Mouse (Mus musculus) spleen, postnatal 14 days (tissue): ENCODE results near the gene Olfr959.

Experiments
- DNase-seq, 2 experiments: peaks; one replicate each; pipeline ENCODE4 v3.0.0; 2021 to 2022; ENCODE audit warnings: low spot score in 2 of 2

Gene Olfr959

DNA sequence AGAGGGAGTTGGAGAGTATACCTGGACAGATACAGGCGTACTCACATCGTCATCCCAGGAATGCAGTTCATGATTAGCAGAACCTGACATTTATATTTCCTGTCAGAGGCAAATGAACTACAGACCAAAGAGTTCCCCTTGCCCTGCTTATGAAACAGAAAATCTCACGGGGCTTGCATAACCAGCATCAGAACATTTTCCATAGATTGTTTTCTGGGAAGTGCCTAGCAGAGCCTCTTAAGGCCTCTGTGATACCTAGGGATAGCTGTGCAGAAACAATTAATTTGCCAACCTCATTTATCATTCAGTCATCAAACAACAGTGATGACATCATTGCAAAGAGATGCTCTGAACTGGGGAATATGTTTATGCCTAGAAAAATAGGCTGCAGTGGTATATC is at the start of gene Olfr959:
TSS of gene Olfr959 (minus strand) at position 101 of the 400 bp plus-strand sequence.
- DNase-seq = no peak

DNA sequence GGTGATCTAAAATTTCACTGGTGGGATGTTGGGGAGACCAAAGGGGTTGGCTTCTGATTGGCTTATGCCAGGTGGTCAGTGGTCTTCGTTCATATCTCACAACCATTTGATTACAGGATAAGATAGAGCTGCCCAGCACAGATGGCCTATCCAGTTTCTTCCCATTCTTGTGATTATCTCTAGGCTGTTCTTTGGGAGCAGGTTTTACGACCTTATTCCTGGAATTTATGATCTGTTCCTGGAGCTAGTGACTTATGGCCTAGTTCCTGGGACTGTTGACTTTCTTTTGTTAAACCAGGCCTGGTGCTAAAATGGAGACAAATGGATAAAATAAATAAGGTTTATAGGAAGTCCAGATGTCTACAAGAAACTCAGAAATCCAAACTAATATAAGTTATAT is 49.3 kb upstream of the Olfr959 start:
- DNase-seq = no peak

DNA sequence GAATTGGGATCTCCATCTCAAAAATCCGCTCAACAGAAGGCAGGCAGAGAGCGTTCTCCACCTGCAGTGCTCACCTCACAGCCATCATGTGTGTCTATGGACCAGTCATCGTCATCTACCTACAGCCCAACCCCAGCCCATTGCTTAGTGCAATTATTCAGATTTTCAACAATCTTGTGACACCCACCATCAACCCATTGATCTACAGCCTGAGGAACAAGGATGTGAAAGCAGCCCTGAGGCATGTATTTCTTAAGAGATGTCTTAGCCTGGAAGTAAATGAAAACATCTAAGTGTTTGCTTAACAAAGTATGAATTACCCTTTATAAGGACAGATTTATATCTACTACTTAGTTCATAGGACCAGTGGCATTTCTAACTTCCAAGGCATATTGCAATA is 48.4 kb upstream of the Olfr959 start:
- no peak for DNase-seq

DNA sequence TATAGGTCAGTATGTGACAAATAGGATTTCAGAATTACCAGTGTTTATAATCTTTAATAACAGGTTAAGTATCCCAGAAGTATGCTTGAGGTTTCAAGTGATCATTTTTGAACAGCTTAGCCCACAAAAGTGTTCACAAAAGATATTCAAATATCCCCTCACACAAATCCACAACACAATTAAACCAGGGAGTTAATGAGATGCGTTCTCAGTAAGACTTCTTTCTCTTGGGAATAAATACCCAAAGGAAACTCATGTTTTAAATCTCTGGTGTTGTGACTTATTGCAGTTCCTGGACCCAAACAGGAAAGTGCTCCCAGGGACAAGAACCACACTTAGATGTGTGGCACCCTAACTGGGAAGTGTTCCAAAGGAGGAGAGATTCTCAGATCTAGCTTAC is 45.7 kb upstream of the Olfr959 start, which contains the start of gene Olfr960:
TSS of gene Olfr960 (plus strand) at position 301 of the 400 bp plus-strand sequence.
- DNase-seq = no peak

DNA sequence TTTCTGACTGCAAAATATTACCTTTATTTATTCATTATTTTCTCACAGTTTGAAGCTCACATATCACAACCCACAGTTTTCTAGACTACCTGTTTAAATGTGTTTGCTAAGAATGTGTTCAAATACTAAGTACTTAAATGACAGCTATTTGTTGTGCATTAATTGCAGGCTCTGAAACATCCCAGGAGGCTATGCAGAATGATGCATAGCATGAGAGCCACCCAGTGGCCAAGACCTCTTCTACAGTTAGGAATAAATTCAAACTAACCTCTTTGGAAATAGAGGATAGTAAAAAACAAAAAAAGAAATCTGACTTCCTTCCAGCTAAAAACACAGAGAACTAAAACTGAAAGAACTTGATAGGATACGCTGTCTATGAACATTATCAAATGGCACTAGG is 36.6 kb upstream of the Olfr959 start:
- DNase-seq = no peak

DNA sequence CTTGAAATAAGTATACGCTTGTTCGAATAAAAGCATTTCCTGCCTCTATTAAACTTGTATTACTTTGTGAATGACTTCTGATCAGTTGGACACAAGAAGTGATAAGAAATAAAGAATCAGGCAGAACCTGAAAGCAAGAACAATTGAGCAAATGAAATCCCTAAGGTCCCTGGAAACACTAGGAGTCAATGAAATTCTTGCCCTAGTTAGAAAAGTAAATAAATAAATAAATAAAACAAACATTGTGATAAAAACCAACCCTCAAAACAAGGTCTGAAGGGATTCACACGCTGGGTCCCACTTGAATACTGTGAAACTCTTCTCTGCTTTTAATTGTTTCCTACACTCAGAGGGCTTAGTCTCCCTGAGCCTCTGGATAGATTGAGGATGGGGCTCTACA is 35.0 kb upstream of the Olfr959 start, which contains the start of gene Olfr148:
TSS of gene Olfr148 (plus strand) at position 301 of the 400 bp plus-strand sequence.
- DNase-seq = no peak

DNA sequence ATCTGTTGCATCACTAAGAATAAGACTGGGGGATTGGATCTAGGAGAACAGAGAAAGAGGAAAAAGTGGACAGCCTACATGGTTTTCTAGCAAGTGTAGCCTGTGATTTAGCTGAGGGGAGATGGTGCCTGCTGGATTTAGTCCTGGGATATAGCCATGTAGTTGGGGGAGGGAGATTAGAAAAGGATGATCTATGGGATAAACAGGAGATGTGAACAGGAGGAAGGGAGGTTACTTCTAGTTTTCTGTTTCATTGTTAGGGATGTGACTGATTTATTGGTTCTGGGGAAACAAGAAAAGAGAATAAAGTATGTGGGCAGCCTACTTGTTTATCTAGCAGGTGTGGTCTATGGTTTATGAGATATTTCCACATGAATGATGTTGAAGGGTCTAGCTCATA is 33.1 kb upstream of the Olfr959 start:
- no peak for DNase-seq

DNA sequence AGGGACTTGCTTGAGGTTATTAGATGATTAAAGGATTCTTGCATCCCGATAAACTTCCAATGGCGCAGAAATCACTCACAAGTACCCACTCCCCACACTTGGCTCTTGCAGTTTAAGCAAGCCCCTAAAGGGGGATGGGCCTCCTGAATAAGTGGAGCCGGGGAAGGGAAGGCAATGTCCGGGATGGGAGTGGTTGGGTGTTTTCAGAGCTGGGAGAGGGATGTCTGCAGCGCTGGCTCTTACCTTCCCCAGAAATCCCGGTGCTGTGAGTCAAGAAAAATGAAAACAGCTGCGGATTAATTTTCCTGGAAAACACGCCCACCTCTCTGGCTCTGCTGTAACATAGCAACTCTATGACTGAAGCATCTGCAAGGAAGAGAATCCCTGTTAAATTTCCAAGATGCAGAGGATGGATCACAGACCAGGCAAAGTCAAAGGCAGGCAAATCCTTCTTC is 28.7 kb upstream of the Olfr959 start, which contains the start of gene AW551984:
TSS of gene AW551984 (minus strand) at position 405 of the 455 bp plus-strand sequence.
- no peak for DNase-seq

DNA sequence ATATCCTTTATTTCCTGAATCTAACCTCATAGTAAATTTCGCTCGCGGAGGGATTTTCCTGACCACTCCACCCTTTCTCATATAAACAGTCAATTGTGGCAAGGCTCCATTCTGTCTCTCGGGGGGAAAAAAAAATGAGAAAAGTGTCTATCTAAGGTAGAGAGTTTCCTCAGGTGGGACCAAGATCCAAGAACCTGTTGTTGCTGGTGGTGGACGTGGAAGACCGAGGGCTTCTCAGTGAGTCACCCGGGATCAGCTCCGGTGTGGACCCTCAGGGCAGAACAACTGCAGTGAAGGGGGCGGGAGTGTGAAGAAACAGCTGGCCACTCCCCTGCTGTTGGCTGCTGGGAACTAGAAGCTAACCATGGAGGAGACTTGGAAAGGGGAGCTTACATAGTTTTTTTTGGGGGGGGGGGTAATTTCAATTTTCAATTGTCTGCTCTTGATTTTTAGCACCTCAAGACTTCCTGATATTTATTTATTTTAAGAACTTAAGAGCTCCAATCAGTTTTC is 28.0 kb upstream of the Olfr959 start:
- DNase-seq = no peak

DNA sequence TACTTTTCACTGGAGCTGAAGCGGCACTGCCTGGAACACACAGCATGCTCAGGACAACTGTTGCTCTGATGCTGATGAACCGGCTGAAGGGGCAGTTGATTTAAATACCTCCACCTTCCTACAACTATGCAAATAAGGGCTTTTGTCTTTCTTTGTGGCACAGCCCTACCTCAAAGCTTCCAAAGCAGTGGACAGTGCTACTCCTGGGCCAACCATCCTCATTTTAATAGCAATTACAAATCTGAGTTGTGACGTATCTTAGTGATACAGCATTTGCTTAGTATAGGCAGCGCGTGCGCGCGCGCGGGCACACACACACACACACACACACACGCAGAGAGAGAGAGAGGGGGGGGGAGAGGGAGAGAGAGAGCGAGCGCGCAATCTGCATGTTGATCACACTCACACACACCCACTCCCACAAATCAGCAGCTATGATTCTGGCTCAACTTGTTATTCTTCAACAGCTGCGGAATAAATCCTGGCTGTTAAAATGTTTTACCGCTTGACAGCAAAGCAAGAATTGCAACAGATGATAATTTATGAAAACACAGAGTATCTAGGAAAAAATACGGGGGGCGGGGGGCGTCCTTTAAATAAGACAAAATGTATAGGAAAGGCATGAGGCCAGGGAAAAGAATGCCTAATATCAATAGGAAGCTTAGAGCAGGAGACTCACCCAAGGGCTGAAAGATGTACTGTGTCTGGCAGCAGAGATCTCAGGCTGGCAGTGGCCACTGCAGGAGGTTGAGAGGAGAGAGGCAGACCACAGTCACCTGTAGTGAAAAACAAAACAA is 27.4 kb upstream of the Olfr959 start:
- DNase-seq = no peak

DNA sequence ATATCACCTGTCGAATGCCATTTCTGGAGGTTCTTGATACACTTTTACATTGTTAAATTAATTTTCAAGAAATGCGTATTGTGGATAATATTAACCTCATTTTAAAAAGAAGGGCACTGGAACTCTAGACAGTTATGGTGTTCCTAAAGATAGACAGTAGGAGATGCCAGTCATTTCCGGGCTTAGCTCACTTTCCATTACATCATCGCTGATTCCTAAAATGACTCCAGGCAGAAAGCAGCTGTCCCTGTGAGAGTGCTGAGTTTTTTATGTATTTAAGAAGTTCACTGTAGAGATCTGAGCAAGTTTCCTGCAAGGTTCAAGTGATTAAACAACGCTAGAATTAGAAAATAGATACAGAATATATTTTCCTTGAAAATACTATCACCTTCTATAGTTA is 1.7 kb upstream of the Olfr959 start:
- DNase-seq = no peak

DNA sequence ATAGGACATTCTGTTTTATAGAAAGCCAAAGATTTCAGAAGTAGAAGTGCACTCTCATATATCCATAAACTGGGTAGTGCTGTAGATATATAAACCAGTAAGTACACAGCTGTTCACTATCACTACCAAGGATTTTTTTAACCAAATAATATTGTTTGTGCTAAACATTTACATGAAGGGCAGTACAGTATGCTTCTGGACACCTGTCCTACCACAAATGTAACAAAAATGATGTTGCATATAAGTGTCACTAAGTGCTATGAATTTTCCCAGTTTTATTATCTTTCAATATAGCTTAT is 17.1 kb downstream of the Olfr959 start:
- DNase-seq = no peak

DNA sequence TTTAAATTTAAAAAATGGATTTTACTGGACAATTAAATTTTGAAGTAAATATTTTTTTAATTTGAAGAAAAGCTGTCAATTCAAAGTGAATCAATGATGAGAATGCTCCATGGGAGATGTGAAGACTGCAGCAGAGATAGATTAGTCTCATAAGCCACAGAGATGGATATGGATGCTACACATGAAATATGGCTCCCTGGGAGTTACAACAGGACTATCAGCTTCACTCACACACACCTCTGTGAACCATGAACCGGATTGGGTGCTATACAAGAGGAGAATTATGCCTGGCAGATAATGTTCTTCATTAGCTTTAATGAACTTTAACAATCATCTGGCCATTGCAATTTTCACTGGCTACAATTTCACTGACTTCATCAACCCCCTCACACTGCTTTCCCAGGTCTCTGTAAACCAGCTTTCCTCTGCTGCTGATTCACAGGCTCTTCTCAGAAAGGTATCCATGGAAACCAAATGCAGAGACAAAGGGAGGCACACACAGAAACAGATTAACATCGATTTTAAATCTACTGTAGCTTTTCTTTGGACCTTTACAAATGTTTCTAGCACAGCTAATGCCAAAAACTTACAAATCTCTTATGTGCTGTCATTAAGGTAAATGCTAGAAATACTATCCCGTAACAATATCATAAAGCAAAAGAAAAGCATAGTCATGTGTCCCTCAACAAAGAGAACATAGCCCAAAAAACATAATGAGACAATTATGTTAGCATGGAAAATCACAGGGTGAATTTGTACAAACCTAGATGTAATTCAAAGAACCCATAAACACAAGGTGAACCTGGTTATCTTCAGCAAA is 17.6 kb downstream of the Olfr959 start:
- DNase-seq = no peak

DNA sequence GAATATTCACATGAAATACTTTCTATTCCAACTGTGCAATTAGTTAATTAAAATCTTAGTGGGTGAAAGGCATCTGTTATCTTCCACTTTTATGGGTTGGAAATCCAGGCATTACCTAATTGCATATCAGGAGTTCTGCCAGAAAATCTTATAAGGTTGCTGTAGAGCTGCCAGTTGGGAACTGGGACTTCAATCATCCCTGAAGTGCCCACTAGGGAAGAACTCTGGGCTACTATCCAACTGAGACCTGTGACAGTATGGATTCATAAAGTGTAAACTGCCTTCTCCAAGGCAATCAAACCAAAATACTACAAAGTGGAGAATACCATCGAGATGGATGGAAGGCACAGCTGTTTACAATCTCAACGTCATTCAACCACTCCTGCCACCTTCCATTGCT is 21.4 kb downstream of the Olfr959 start, which contains the start of gene Olfr958:
TSS of gene Olfr958 (minus strand) at position 109 of the 400 bp plus-strand sequence.
- DNase-seq = no peak

DNA sequence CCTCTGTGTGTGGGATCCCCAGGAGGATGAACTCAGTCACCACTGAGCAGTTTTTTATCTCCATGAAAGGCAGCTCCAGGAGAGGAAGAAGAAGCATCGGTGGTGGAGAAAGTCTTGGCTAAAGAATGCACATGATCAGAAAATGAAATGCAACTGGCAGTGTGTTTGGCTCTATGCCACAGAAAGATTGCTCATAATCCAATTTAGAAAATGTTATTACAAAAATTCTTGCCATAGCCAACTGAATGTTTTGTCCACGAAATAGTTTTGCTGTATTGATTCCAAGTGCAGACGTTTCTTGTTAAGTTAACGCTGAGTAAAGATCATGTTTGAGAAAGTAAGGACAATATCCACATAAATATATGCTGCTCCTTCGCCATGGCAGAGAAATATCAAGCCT is 24.6 kb downstream of the Olfr959 start:
- DNase-seq = no peak

DNA sequence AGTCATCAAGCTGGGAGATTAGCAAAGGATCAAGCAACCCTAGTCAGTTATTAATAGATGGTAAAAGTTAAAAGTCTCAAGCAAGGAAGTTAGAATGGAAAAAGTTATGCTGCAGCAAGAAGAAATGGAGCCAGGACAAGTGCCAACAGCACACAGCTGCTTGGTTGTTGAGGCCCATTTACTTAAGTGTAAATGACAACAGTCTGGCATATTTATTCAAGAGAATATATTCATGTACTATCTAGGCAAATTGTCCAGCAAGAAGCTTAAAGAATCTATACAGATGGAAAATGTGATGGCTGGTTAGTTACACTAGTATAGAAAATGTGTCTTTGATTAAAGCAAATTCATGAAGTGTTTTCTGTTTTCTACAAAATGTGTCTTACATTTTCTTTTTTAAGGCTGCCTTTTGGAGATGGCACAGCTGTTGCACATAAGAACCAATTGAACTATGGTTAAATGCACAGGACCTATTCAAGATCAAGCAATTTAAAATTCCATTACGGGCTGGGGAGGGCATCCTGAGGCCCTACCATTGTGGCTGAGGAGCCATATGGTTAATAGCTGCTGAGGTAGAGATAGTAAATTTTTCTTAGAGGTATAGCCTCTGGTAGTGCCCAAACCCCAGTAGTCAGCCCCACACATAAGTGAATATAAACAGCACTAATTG is 51.6 kb downstream of the Olfr959 start:
- no peak for DNase-seq
